Mouse (Mus musculus) neural tube, embryonic 14.5 days (tissue): Measurements from ENCODE around the gene Sult1a1. TPM values are rescaled to one million over a fixed set of nuclear protein-coding genes. Genes with fewer than 3 reads are reported as not detected.
A peak's percentile ranks its signal among the peaks of the same experiment; 100 is the strongest.

Experiments
- ATAC-seq: fragments of 200-750 bp; cut with Nextera tagmentation; 2 replicates; pipeline ENCODE4 v1.8.0; 2017; ENCODE audit warnings: low read depth, mild to moderate bottlenecking, moderate TSS enrichment, moderate library complexity
- H3K27ac ChIP-seq: fragments of 300-500 bp; sonication (generic); 2 replicates; pipeline ENCODE4 v1.5.1; 2014; ENCODE audit warnings: low read depth, mild to moderate bottlenecking, control low read depth, low read length, moderate library complexity, mixed read lengths
- H3K27me3 ChIP-seq: fragments of 300-500 bp; sonication (generic); 2 replicates; pipeline ENCODE4 v1.6.1; 2014; ENCODE audit warnings: low read length; ENCODE audit not compliant: control insufficient read depth, insufficient read depth
- H3K36me3 ChIP-seq: fragments of 300-500 bp; sonication (generic); 2 replicates; pipeline ENCODE4 v1.6.1; 2014; ENCODE audit warnings: low read length, mixed read lengths; ENCODE audit not compliant: control insufficient read depth, insufficient read depth
- H3K4me1 ChIP-seq: fragments of 300-500 bp; sonication (generic); 2 replicates; pipeline ENCODE4 v1.6.1; 2014; ENCODE audit warnings: low read length; ENCODE audit not compliant: control insufficient read depth, insufficient read depth
- H3K4me2 ChIP-seq: fragments of 300-500 bp; sonication (generic); 2 replicates; pipeline ENCODE4 v1.6.1; 2014; ENCODE audit warnings: mild to moderate bottlenecking, low read depth, low read length, control low read depth
- H3K4me3 ChIP-seq: fragments of 300-500 bp; sonication (generic); 2 replicates; pipeline ENCODE4 v1.5.1; 2014; ENCODE audit warnings: low read depth, low read length, control low read depth, mixed read lengths
- H3K9ac ChIP-seq: fragments of 300-500 bp; sonication (generic); replicated peaks from 2 replicates; pipeline ENCODE4 v1.6.1; 2014; ENCODE audit warnings: low read depth, mild to moderate bottlenecking, control low read depth, low read length, mixed read lengths
- H3K9me3 ChIP-seq: fragments of 300-500 bp; sonication (generic); 2 replicates; pipeline ENCODE4 v1.6.1; 2016; ENCODE audit warnings: low read length; ENCODE audit not compliant: control insufficient read depth
- WGBS: fragments of 180-500 bp; shearing (Covaris S2); extraction: QIAGEN DNeasy Blood & Tissue Kit; methylation state at CpG from one replicate; pipeline ENCODE4 v1.1.7; 2014; 5-methylcytosine and 5-hydroxymethylcytosine counted together
- polyA plus RNA-seq: library from polyadenylated mRNA; unstranded; fragments of >200 nt; fragmentation: Nextera tagmentation; extraction: Ambion mirVana; gene quantifications from 2 replicates; pipeline ENCODE4 v1.2.1, GENCODE M21; 2014

The Sult1a1 gene
- polyA plus RNA-seq, 1 experiment from 2014 or later, result 0.59 TPM

GRCm38 (mm10) chr7:126708175-126708952 lies 32.1 kb upstream of the Sult1a1 start:
- 84% methylated on average over 10 of the region's 10 CpGs for WGBS
- H3K4me3 ChIP-seq, result no peak overlapping the region
- H3K4me1 ChIP-seq, result peaks cover 4% of the 10 kb centered on the region; the same call in 1 of the 2 replicates
- no peak overlapping the region for H3K27ac ChIP-seq
- H3K9ac ChIP-seq, result no peak overlapping the region
- no peaks in the 10 kb centered on the region for H3K9me3 ChIP-seq
- H3K4me2 ChIP-seq, result no peak overlapping the region
- no peaks in the 10 kb centered on the region for H3K36me3 ChIP-seq
- no peaks in the 10 kb centered on the region for H3K27me3 ChIP-seq
- ATAC-seq, result no peak

GRCm38 (mm10) chr7:126707442-126708174 lies 31.4 kb upstream of the Sult1a1 start, which contains the start of gene Coro1a:
TSS of gene Coro1a (minus strand) at chr7:126707787.
- H3K4me2 ChIP-seq, result no peak within 1 kb of the TSS
- no peak within 1 kb of the TSS for H3K9ac ChIP-seq
- no peaks in the 10 kb centered on the region for H3K36me3 ChIP-seq
- H3K9me3 ChIP-seq, result no peaks in the 10 kb centered on the region
- no peaks in the 10 kb centered on the region for H3K27me3 ChIP-seq
- peaks cover 12% of the 10 kb centered on the region; the same call in 1 of the 2 replicates for H3K4me1 ChIP-seq
- no peak within 1 kb of the TSS for H3K4me3 ChIP-seq
- H3K27ac ChIP-seq, result no peak within 1 kb of the TSS
- 91% methylated on average over 19 of the region's 19 CpGs for WGBS
- ATAC-seq, result no peak

GRCm38 (mm10) chr7:126704121-126704980 lies 28.1 kb upstream of the Sult1a1 start:
- no peaks in the 10 kb centered on the region for H3K27me3 ChIP-seq
- peaks cover 17% of the 10 kb centered on the region; the same call in 1 of the 2 replicates for H3K4me1 ChIP-seq
- peak; percentile 83 for ATAC-seq
- no peaks in the 10 kb centered on the region for H3K9me3 ChIP-seq
- H3K4me3 ChIP-seq, result peak overlapping the region; percentile 62
- peak overlapping the region; percentile 68 for H3K27ac ChIP-seq
- H3K36me3 ChIP-seq, result peaks cover 7% of the 10 kb centered on the region
- peak overlapping the region; percentile 63 for H3K4me2 ChIP-seq
- H3K9ac ChIP-seq, result peak overlapping the region; percentile 83
- WGBS, result 2% methylated on average over 39 of the region's 39 CpGs

- Histone ChIP-seq H3K27me3 (no peaks in the 10 kb centered on the region), H3K4me3 (peak overlapping the region; percentile 62), H3K4me1 (peaks cover 17% of the 10 kb centered on the region; the same call in 1 of the 2 replicates), H3K9me3 (no peaks in the 10 kb centered on the region), H3K36me3 (peaks cover 7% of the 10 kb centered on the region), H3K4me2 (peak overlapping the region; percentile 63), H3K9ac (peak overlapping the region; percentile 83), H3K27ac (no peak overlapping the region; the same call in 1 of the 2 replicates)
- ATAC-seq, result peak; percentile 19; the same call in 1 of the 2 replicates
- 14% methylated on average over 7 of the region's 7 CpGs for WGBS
Measured at GRCm38 (mm10) chr7:126703757-126704077, 27.5 kb upstream of the Sult1a1 start.

GRCm38 (mm10) chr7:126702861-126703756 lies 26.9 kb upstream of the Sult1a1 start:
- H3K9ac ChIP-seq, result peak overlapping the region; percentile 83
- H3K9me3 ChIP-seq, result no peaks in the 10 kb centered on the region
- H3K4me1 ChIP-seq, result peaks cover 17% of the 10 kb centered on the region; the same call in 1 of the 2 replicates
- H3K4me2 ChIP-seq, result peak overlapping the region; percentile 63
- ATAC-seq, result no peak
- peak overlapping the region; percentile 62 for H3K4me3 ChIP-seq
- no peak overlapping the region for H3K27ac ChIP-seq
- 74% methylated on average over 12 of the region's 12 CpGs for WGBS
- no peaks in the 10 kb centered on the region for H3K27me3 ChIP-seq
- peaks cover 7% of the 10 kb centered on the region for H3K36me3 ChIP-seq

GRCm38 (mm10) chr7:126702358-126702757 lies 26.1 kb upstream of the Sult1a1 start:
- Histone ChIP-seq H3K4me2 (peak overlapping the region; percentile 63; the same call in 1 of the 2 replicates), H3K9me3 (no peaks in the 10 kb centered on the region), H3K4me1 (peaks cover 17% of the 10 kb centered on the region), H3K36me3 (peaks cover 7% of the 10 kb centered on the region), H3K4me3 (no peak overlapping the region; the same call in 1 of the 2 replicates), H3K9ac (no peak overlapping the region), H3K27ac (no peak overlapping the region), H3K27me3 (no peaks in the 10 kb centered on the region)
- WGBS, result 81% methylated on average over 6 of the region's 6 CpGs
- ATAC-seq, result no peak

GRCm38 (mm10) chr7:126701559-126702357 lies 25.5 kb upstream of the Sult1a1 start:
- Histone ChIP-seq H3K9ac (0 out of 2 replicates have a peak overlapping the region, but pooled peaks have one; percentile 25), H3K4me3 (no peak overlapping the region), H3K27ac (no peak overlapping the region), H3K4me2 (peak overlapping the region; percentile 23; the same call in 1 of the 2 replicates), H3K27me3 (no peaks in the 10 kb centered on the region), H3K36me3 (peaks cover 7% of the 10 kb centered on the region), H3K9me3 (no peaks in the 10 kb centered on the region), H3K4me1 (peaks cover 23% of the 10 kb centered on the region)
- WGBS, result 61% methylated on average over 24 of the region's 24 CpGs
- ATAC-seq, result no peak
